Mouse (Mus musculus) cortical plate, adult 2 months (tissue): ENCODE measurements around the gene Gm42669.
A peak's percentile ranks its signal among the peaks of the same experiment; 100 is the strongest.

Source experiments
- CTCF ChIP-seq: fragments of 200-500 bp; IDR thresholded peaks from 2 replicates; pipeline ENCODE4 v1.5.1; 2011; ENCODE audit warnings: mild to moderate bottlenecking, control low read depth, low read length; ENCODE audit not compliant: insufficient read depth; ENCODE audit errors: extremely low read depth
- POLR2A ChIP-seq: fragments of 200-500 bp; IDR thresholded peaks from 2 replicates; pipeline ENCODE4 v1.6.1; 2011; ENCODE audit warnings: mild to moderate bottlenecking, low read length, control low read depth; ENCODE audit not compliant: insufficient read depth; ENCODE audit errors: extremely low read depth

DNA sequence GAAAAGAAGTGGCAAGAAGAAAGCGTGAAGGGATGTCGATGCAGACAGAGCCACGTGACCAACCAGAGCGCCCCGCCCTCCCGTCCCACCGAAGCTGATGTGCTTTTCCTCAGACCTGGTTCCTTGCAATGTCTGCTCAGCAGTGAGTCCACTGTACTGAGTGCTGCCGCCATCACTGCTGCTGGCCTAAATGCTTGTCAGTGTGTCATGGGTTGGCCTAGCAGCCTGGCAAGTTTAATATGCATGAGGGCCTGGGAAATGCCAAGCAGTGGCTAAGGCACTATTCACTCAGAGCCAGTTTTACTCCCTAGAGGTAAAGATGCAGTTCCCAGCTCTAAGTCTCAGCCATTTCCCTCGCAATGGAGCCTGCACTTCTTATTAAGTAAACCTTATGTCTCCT is 61.7 kb downstream of the Gm42669 start:
- TF ChIP-seq POLR2A = 0 out of 2 replicates have a peak, but pooled peaks have one; percentile 20
- TF ChIP-seq CTCF = no peak
